Mouse (Mus musculus): ENCODE results near the gene Olfr618. TPM values are rescaled to one million over a fixed set of nuclear protein-coding genes. Genes with fewer than 3 reads are reported as not detected.

Gene Olfr618
- polyA plus RNA-seq, 1 experiment from 2014 or later, result not detected

Small RNAs within 50 kb of the gene (microRNA-seq; reads per million reads assigned to microRNA genes)
- not detected for gene Gm26506

Other genes starting within 250 kb of the Olfr618 start
- gene Olfr600, start 240.4 kb upstream of the Olfr618 start, polyA plus RNA-seq (2016; fragmentation: Nextera tagmentation; extraction: Ambion mirVana), result not detected in 2 replicates
- not detected in 2 replicates for gene Olfr601, start 227.4 kb upstream of the Olfr618 start, polyA plus RNA-seq (2016; fragmentation: Nextera tagmentation; extraction: Ambion mirVana)
- gene Olfr603, start 203.9 kb upstream of the Olfr618 start, polyA plus RNA-seq (2016; fragmentation: Nextera tagmentation; extraction: Ambion mirVana), result not detected in 2 replicates
- not detected in 2 replicates for gene Usp17lc, start 175.0 kb upstream of the Olfr618 start, polyA plus RNA-seq (2016; fragmentation: Nextera tagmentation; extraction: Ambion mirVana)
- not detected in 2 replicates for gene Olfr605, start 144.7 kb upstream of the Olfr618 start, polyA plus RNA-seq (2016; fragmentation: Nextera tagmentation; extraction: Ambion mirVana)
- gene Olfr606, start 141.1 kb upstream of the Olfr618 start, polyA plus RNA-seq (2016; fragmentation: Nextera tagmentation; extraction: Ambion mirVana), result not detected in 2 replicates
- not detected in 2 replicates for gene Olfr607, start 126.0 kb upstream of the Olfr618 start, polyA plus RNA-seq (2016; fragmentation: Nextera tagmentation; extraction: Ambion mirVana)
- not detected in 2 replicates for gene Olfr608, start 120.2 kb upstream of the Olfr618 start, polyA plus RNA-seq (2016; fragmentation: Nextera tagmentation; extraction: Ambion mirVana)
- gene Olfr609, start 92.0 kb upstream of the Olfr618 start, polyA plus RNA-seq (2016; fragmentation: Nextera tagmentation; extraction: Ambion mirVana), result not detected in 2 replicates
- not detected in 2 replicates for gene Olfr610, start 78.0 kb upstream of the Olfr618 start, polyA plus RNA-seq (2016; fragmentation: Nextera tagmentation; extraction: Ambion mirVana)
- not detected in 2 replicates for gene Olfr611, start 69.3 kb upstream of the Olfr618 start, polyA plus RNA-seq (2016; fragmentation: Nextera tagmentation; extraction: Ambion mirVana)
- not detected in 2 replicates for gene Olfr612, start 47.4 kb upstream of the Olfr618 start, polyA plus RNA-seq (2016; fragmentation: Nextera tagmentation; extraction: Ambion mirVana)
- gene Olfr613, start 42.0 kb upstream of the Olfr618 start, polyA plus RNA-seq (2016; fragmentation: Nextera tagmentation; extraction: Ambion mirVana), result not detected in 2 replicates
- not detected in 2 replicates for gene Olfr615, start 34.0 kb upstream of the Olfr618 start, polyA plus RNA-seq (2016; fragmentation: Nextera tagmentation; extraction: Ambion mirVana)
- not detected in 2 replicates for gene Olfr616, start 21.0 kb upstream of the Olfr618 start, polyA plus RNA-seq (2016; fragmentation: Nextera tagmentation; extraction: Ambion mirVana)
- gene Olfr617, start 17.0 kb upstream of the Olfr618 start, polyA plus RNA-seq (2016; fragmentation: Nextera tagmentation; extraction: Ambion mirVana), result not detected in 2 replicates
- gene Olfr619, start 10.5 kb downstream of the Olfr618 start, polyA plus RNA-seq (2016; fragmentation: Nextera tagmentation; extraction: Ambion mirVana), result not detected in 2 replicates
- not detected in 2 replicates for gene Olfr620, start 22.4 kb downstream of the Olfr618 start, polyA plus RNA-seq (2016; fragmentation: Nextera tagmentation; extraction: Ambion mirVana)
- not detected in 2 replicates for gene Olfr622, start 52.6 kb downstream of the Olfr618 start, polyA plus RNA-seq (2016; fragmentation: Nextera tagmentation; extraction: Ambion mirVana)
- gene Olfr623, start 73.6 kb downstream of the Olfr618 start, polyA plus RNA-seq (2016; fragmentation: Nextera tagmentation; extraction: Ambion mirVana), result not detected in 2 replicates
- gene Olfr624, start 81.1 kb downstream of the Olfr618 start, polyA plus RNA-seq (2016; fragmentation: Nextera tagmentation; extraction: Ambion mirVana), result 0.04 and 0.05 TPM in 2 replicates
- not detected in 2 replicates for gene Olfr625-ps1, start 92.6 kb downstream of the Olfr618 start, polyA plus RNA-seq (2016; fragmentation: Nextera tagmentation; extraction: Ambion mirVana)
- gene Olfr243, start 124.6 kb downstream of the Olfr618 start, polyA plus RNA-seq (2016; fragmentation: Nextera tagmentation; extraction: Ambion mirVana), result not detected in 2 replicates
- gene Olfr628, start 140.3 kb downstream of the Olfr618 start, polyA plus RNA-seq (2016; fragmentation: Nextera tagmentation; extraction: Ambion mirVana), result not detected in 2 replicates
- not detected in 2 replicates for gene Olfr629, start 154.8 kb downstream of the Olfr618 start, polyA plus RNA-seq (2016; fragmentation: Nextera tagmentation; extraction: Ambion mirVana)
- not detected in 2 replicates for gene Olfr630, start 167.2 kb downstream of the Olfr618 start, polyA plus RNA-seq (2016; fragmentation: Nextera tagmentation; extraction: Ambion mirVana)
- not detected in 2 replicates for gene Olfr69, start 181.5 kb downstream of the Olfr618 start, polyA plus RNA-seq (2016; fragmentation: Nextera tagmentation; extraction: Ambion mirVana)
- not detected in 2 replicates for gene Olfr68, start 189.6 kb downstream of the Olfr618 start, polyA plus RNA-seq (2016; fragmentation: Nextera tagmentation; extraction: Ambion mirVana)
- not detected in 2 replicates for gene Olfr67, start 201.7 kb downstream of the Olfr618 start, polyA plus RNA-seq (2016; fragmentation: Nextera tagmentation; extraction: Ambion mirVana)
- 142 and 287 TPM in 2 replicates for gene Hbb-bt, start 223.9 kb downstream of the Olfr618 start, polyA plus RNA-seq (2016; fragmentation: Nextera tagmentation; extraction: Ambion mirVana)
- gene Hbb-bs, start 238.0 kb downstream of the Olfr618 start, polyA plus RNA-seq (2016; fragmentation: Nextera tagmentation; extraction: Ambion mirVana), result 53.2 and 94.1 TPM in 2 replicates